Mouse (Mus musculus): ENCODE measurements at regions not wholly inside any gene's neighbourhood (a gene's known extent, or its start where the extent isn't known, plus 50 kb on each side); places are given as distances from the start of the nearest gene placed in this dataset.

DNA sequence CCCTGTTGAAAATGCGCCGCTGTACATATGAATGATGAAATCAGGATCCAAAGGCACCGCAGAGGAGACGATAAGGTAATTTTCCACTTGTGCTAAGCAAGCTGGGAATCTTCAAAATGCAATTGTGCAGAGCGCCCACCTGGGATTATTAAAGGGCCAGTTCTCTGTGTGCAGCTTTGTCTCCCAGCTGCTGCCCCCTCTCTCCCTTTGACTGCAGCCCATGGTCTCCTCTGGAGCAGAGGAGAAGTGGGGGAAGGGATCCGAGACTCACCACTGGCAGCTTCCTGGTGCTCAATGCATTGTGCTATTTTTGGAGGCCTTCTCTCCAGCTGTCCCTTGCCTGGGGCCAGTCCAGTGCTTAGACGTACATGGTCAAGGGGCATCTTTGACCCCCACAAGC lies 127.1 kb downstream of the Chst1 start:
- peaks cover 49% of the 10 kb centered on the region for H3K27me3 ChIP-seq (replicated peaks)
- no peak for TF ChIP-seq GATA1 (IDR thresholded peaks at IDR 0.05; ENCODE audit: borderline replicate concordance, low read length)
- no peak for TF ChIP-seq FLI1 (IDR thresholded peaks at IDR 0.05; ENCODE audit: low read length)

DNA sequence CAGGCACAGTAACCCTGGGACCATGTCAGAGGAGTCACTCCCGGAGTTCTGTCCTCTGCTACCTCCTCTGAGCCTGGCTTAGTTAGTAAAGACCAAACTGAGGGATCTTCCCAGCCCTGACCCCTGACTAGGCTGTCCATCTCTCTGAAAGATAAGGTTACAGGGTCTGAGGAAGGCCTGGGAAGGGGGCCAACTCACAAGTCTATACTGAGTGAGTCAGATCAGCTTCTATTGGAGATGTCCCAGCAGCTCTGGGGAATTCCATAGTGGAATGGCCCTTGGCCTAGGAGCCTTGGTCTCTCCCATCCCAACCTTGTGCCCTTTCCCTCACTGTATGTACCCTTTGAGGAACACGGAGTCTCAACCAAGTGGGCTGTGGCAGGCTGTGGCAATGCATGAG lies 127.7 kb downstream of the Chst1 start:
- Histone ChIP-seq H3K9me3 (peaks cover 4% of the 10 kb centered on the region; the same call in 1 of the 2 replicates), H3K27me3 (replicated peaks) (peaks cover 49% of the 10 kb centered on the region), H3K36me3 (replicated peaks; ENCODE audit: low read length) (no peaks in the 10 kb centered on the region), H3K4me3 (replicated peaks) (no peak overlapping the region), H3K4me1 (no peaks in the 10 kb centered on the region; the same call in 1 of the 2 replicates)
- TF ChIP-seq GATA1 (IDR thresholded peaks at IDR 0.05; ENCODE audit: borderline replicate concordance, low read length) (no peak), FLI1 (IDR thresholded peaks at IDR 0.05; ENCODE audit: low read length) (no peak)

More for the DNA sequence above, 127.1 kb downstream of the Chst1 start:
- H3K36me3 ChIP-seq (replicated peaks; ENCODE audit: low read length): no peaks in the 10 kb centered on the region
- no peak overlapping the region for H3K4me3 ChIP-seq (replicated peaks)
- no peaks in the 10 kb centered on the region; the same call in 1 of the 2 replicates for H3K4me1 ChIP-seq
- H3K9me3 ChIP-seq: peaks cover 9% of the 10 kb centered on the region

DNA sequence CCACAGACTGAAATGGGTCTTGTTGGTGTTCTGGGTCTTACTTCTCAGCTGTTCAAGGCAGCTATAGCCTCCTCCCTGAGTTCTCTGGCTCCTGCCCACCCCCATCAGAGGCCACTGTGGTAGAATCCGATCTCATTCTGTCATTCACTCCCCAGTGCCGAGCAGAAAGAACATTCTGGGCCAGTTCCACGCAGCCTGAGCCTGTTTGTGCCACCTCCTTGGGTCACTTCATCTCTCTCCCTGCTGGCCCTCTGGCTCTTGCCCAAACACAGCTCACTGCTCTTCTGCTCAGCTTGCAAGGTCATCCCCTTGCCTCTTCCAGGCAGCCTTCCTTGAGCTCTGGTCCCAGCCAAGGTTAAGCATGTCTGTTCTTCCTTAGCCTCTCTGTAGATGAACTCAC lies 128.9 kb downstream of the Chst1 start:
- Histone ChIP-seq H3K4me3 (replicated peaks) (no peak overlapping the region), H3K9me3 (no peaks in the 10 kb centered on the region), H3K4me1 (no peaks in the 10 kb centered on the region; the same call in 1 of the 2 replicates), H3K27me3 (replicated peaks) (peaks cover 50% of the 10 kb centered on the region), H3K36me3 (replicated peaks; ENCODE audit: low read length) (no peaks in the 10 kb centered on the region)
- TF ChIP-seq FLI1 (IDR thresholded peaks at IDR 0.05; ENCODE audit: low read length): no peak
- no peak for TF ChIP-seq GATA1 (IDR thresholded peaks at IDR 0.05; ENCODE audit: borderline replicate concordance, low read length)

DNA sequence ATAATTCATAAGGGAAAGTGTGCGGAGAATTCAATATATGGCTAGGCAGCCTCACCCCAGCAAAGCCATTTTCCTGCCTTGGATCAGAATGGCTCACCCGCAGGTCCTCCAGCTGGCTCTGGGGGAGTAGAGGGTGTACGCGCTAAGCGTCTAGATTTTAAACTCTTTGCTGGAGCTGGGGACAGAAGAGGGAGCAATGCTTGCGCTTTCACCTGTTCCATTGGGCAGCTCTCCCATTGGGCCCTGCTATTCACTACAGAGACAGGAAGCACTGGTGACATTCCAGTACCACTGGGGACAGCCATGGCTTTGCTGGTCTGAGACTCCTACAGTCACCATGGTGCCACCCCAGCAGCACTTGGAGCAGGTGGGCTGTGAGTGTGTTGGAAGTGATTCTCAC lies 130.9 kb downstream of the Chst1 start:
- Histone ChIP-seq H3K36me3 (replicated peaks; ENCODE audit: low read length) (no peaks in the 10 kb centered on the region), H3K27me3 (replicated peaks) (peaks cover 39% of the 10 kb centered on the region)
- TF ChIP-seq FLI1 (IDR thresholded peaks at IDR 0.05; ENCODE audit: low read length): no peak
- TF ChIP-seq GATA1 (IDR thresholded peaks at IDR 0.05; ENCODE audit: borderline replicate concordance, low read length): no peak

DNA sequence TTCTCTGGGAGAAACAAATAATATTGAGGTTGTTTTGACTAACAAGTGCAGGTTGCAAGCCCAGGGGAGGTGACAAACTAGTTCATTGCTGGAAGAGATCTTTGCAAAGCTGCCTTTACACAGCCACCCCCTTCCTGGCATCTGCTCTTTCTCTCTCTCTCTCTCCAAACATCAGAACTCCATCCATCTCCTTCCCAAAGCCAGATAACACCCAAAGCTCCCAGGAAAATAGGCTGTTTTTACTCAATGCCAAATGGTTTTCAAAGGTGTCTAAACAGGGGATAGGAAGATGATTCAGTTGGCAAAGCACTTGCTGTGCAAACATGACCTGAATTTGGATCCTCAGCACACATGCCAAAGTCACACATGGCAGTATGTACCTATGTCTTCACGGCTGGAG lies 133.9 kb downstream of the Chst1 start:
- H3K27me3 ChIP-seq (replicated peaks): peaks cover 48% of the 10 kb centered on the region
- no peak overlapping the region for H3K4me3 ChIP-seq (replicated peaks)
- H3K36me3 ChIP-seq (replicated peaks; ENCODE audit: low read length): no peaks in the 10 kb centered on the region
- no peaks in the 10 kb centered on the region for H3K9me3 ChIP-seq
- no peaks in the 10 kb centered on the region; the same call in 1 of the 2 replicates for H3K4me1 ChIP-seq
- no peak for TF ChIP-seq FLI1 (IDR thresholded peaks at IDR 0.05; ENCODE audit: low read length)
- no peak for TF ChIP-seq GATA1 (IDR thresholded peaks at IDR 0.05; ENCODE audit: borderline replicate concordance, low read length)

More for the DNA sequence above, 130.9 kb downstream of the Chst1 start:
- Histone ChIP-seq H3K4me3 (replicated peaks) (no peak overlapping the region), H3K9me3 (no peaks in the 10 kb centered on the region), H3K4me1 (no peaks in the 10 kb centered on the region; the same call in 1 of the 2 replicates)

DNA sequence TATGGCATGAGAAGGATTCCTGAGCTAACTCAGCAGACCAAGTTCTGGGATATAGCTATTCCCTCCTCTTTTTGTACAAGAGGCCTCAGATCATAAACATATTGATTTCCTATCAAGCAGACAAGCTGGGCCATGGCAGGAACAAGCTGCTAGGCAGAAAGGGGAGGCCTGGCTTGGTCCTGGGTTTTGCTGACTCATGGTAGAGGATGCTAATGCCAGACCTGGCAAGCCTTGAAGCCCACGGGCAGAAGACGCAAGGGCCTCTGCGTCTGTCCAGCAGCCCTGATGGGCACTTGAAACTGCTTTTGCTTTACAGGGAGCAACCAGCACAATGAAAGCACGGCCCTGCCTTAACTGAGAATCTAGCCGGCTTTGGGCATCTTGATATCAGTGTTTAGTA lies 136.3 kb downstream of the Chst1 start:
- Histone ChIP-seq H3K27me3 (replicated peaks) (peaks cover 38% of the 10 kb centered on the region), H3K4me3 (replicated peaks) (no peak overlapping the region), H3K4me1 (no peaks in the 10 kb centered on the region), H3K36me3 (replicated peaks; ENCODE audit: low read length) (no peaks in the 10 kb centered on the region), H3K9me3 (no peaks in the 10 kb centered on the region)
- TF ChIP-seq GATA1 (IDR thresholded peaks at IDR 0.05; ENCODE audit: borderline replicate concordance, low read length): no peak
- TF ChIP-seq FLI1 (IDR thresholded peaks at IDR 0.05; ENCODE audit: low read length): no peak

DNA sequence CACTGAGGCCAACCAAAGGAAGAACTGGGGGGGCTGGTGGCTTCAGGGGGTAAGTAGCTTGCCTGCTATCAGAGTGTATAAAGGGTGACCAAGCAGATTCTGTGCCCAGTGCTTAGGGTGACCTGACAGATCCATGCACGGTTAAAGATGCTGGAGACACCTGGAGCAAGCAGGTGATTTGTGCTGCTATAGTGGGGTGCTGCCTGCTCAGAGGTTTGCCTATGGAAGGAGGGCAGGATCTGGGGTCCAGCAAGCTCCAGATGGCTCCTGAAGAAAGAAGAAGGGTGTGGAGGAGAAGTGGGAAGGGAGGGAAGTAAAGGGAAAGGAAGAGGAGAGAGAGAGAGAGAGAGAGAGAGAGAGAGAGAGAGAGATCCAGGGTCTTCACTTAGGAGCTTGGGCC lies 137.8 kb downstream of the Chst1 start:
- H3K4me3 ChIP-seq (replicated peaks): no peak overlapping the region
- no peaks in the 10 kb centered on the region for H3K36me3 ChIP-seq (replicated peaks; ENCODE audit: low read length)
- H3K4me1 ChIP-seq: peaks cover 4% of the 10 kb centered on the region
- H3K9me3 ChIP-seq: no peaks in the 10 kb centered on the region
- no peak for TF ChIP-seq FLI1 (IDR thresholded peaks at IDR 0.05; ENCODE audit: low read length)
- no peak for TF ChIP-seq GATA1 (IDR thresholded peaks at IDR 0.05; ENCODE audit: borderline replicate concordance, low read length)
- H3K27me3 ChIP-seq (replicated peaks): peaks cover 44% of the 10 kb centered on the region

DNA sequence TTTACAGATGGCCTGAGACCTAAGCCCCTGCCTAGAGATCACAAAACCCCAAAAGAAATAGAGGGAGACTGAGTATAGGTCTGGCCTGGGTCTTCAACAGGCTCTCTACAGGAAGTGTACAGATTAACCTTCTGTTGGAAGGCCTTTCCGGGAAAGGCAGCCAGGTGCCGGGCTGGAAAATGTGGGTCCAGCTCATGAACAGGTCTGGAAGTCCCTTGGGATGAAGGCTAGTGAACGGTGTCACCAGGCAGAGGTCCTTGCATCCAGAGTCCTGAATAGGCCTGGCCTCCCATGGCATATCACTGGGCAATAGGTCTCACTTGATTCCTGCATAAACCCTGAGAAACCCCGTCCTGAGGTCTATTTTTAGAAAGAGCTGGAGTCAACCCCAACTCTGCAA lies 140.1 kb downstream of the Chst1 start:
- Histone ChIP-seq H3K4me3 (replicated peaks) (no peak overlapping the region), H3K27me3 (replicated peaks) (peaks cover 54% of the 10 kb centered on the region), H3K4me1 (peaks cover 9% of the 10 kb centered on the region), H3K36me3 (replicated peaks; ENCODE audit: low read length) (no peaks in the 10 kb centered on the region), H3K9me3 (no peaks in the 10 kb centered on the region)
- TF ChIP-seq GATA1 (IDR thresholded peaks at IDR 0.05; ENCODE audit: borderline replicate concordance, low read length): no peak
- no peak for TF ChIP-seq FLI1 (IDR thresholded peaks at IDR 0.05; ENCODE audit: low read length)

DNA sequence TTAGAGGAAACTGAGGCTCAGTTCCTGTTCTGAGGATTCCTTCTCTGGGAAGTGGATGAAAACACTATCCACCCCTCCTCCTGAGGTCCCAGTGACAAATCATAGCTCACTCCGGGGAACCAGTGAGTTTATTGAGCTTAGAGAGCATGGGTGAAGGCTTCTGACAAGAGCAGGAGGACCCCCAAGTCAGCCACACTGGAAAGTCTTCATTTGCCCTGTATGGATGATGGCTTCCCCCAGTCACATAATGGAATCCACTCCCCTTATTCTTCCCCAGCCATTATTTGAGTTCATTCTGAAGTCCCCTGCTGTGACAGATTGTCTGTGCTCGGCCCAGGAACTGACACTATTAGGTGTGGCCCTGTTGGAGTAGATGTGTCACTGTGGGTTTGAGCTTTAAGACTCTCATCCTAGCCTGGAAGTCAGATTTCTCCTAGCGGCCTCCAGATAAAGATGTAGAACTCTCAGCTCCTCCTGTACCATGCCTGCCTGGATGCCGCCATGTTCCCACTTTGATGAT lies 141.3 kb downstream of the Chst1 start:
- no peak overlapping the region for H3K4me3 ChIP-seq (replicated peaks)

DNA sequence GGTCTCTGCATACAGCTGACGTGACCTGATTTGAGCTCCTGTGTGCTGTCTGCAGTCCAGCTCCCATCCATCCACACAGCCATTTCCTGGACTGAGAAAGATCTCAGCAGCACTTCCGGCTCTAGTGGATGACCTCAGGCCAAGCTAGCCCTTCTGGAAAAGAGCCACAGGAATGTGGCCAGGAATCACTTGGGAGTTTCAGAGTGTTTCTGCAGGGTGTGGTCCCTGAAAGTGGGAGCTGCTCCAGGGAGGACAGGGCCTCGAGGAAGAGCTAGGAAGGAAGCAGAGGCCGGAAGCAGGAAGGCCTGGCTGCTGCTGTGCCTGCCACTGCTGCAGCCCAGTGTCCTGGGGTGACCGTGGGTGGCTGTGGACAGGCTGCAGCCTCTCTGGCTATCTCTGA lies 142.5 kb downstream of the Chst1 start:
- Histone ChIP-seq H3K4me1 (peaks cover 9% of the 10 kb centered on the region), H3K27me3 (replicated peaks) (peaks cover 41% of the 10 kb centered on the region), H3K4me3 (replicated peaks) (no peak overlapping the region), H3K9me3 (no peaks in the 10 kb centered on the region), H3K36me3 (replicated peaks; ENCODE audit: low read length) (no peaks in the 10 kb centered on the region)
- no peak for TF ChIP-seq GATA1 (IDR thresholded peaks at IDR 0.05; ENCODE audit: borderline replicate concordance, low read length)
- TF ChIP-seq FLI1 (IDR thresholded peaks at IDR 0.05; ENCODE audit: low read length): no peak

More for the DNA sequence above, 141.3 kb downstream of the Chst1 start:
- Histone ChIP-seq H3K36me3 (replicated peaks; ENCODE audit: low read length) (no peaks in the 10 kb centered on the region), H3K4me1 (peaks cover 9% of the 10 kb centered on the region), H3K9me3 (no peaks in the 10 kb centered on the region), H3K27me3 (replicated peaks) (peaks cover 49% of the 10 kb centered on the region)
- TF ChIP-seq FLI1 (IDR thresholded peaks at IDR 0.05; ENCODE audit: low read length): no peak
- TF ChIP-seq GATA1 (IDR thresholded peaks at IDR 0.05; ENCODE audit: borderline replicate concordance, low read length): no peak

All from megakaryocyte, embryonic 14.5 days (primary cell).